20 mouse cellular contexts compared by ENCODE assay signal in genomic region chr11:76974680-76975319, GRCm38 (mm10). TPM values are rescaled to one million over a fixed set of nuclear protein-coding genes. Genes with fewer than 3 reads are reported as not detected.
DNase-seq lines count a peak whose midpoint lies in the region; ATAC-seq and TF ChIP-seq lines count a peak whose summit lies in the region.
"Had no signal": no experiment of that assay in that cellular context is flagged by ENCODE, and none has a peak within 500 bp of the region (broad histone marks: within the 10 kb centered on the region; RNA-seq: fewer than 3 reads in every experiment).

No protein-coding gene starts in this region.

- TF ChIP-seq EP300 in heart, postnatal 0 days (IDR thresholded peaks at IDR 0.05; ENCODE audit: low read depth), result no peak
- TF ChIP-seq EP300 in CH12.LX (IDR thresholded peaks at IDR 0.05; ENCODE audit: low read length), result no peak

- in situ Hi-C loops in CH12.LX (cut with MboI; ENCODE audit: low pct_ligation_motif_present, low pct_unique_long_range_greater_than_20kb, low sequenced_read_pairs), result loop anchor here (25.0 kb wide), 1 partner anchor 488 kb away; the partner anchor contains the start of gene Coro6

- WGBS in heart, postnatal 0 days, result 74% methylated on average over 7 of the region's 7 CpGs
- 16% methylated on average over 7 of the region's 7 CpGs for WGBS in liver, adult 2 months
- 83% methylated on average over 7 of the region's 7 CpGs for WGBS in liver, embryonic 11.5 days
- 70% methylated on average over 7 of the region's 7 CpGs for WGBS in liver, embryonic 16.5 days (ENCODE audit: insufficient replicate concordance)

- H3K4me2 ChIP-seq in heart, postnatal 0 days (ENCODE audit: low read depth, low read length), result no peak overlapping the region
- H3K4me2 ChIP-seq in liver, embryonic 11.5 days, result no peak overlapping the region
- no peak overlapping the region for H3K4me2 ChIP-seq in CH12.LX (ENCODE audit: insufficient read depth, low read depth, poor library complexity, severe bottlenecking)
- no peak overlapping the region for H3K4me2 ChIP-seq in liver, embryonic 16.5 days (ENCODE audit: low read depth, low read length)
- H3K4me2 ChIP-seq: embryonic facial prominence, embryonic 12.5 days; hindbrain, embryonic 13.5 days; limb, embryonic 13.5 days; stomach, embryonic 15.5 days had no signal

- no peak for ATAC-seq in heart, postnatal 0 days (ENCODE audit: insufficient read depth, low read depth)
- ATAC-seq in liver, embryonic 11.5 days (replicated peaks; ENCODE audit: low FRiP score), result no peak
- peak; percentile 69 for ATAC-seq in liver, embryonic 16.5 days (ENCODE audit: low read depth)
- no peak for ATAC-seq in erythroblast, adult 5-6 weeks (replicated peaks; ENCODE audit: low FRiP score, poor library complexity, severe bottlenecking)
- ATAC-seq: CD4-positive, CD25-positive, alpha-beta regulatory T cell, adult 4 months had no signal

- H3K79me2 ChIP-seq in liver, adult 2 months (ENCODE audit: control insufficient read depth, insufficient read depth, low read length), result no peaks in the 10 kb centered on the region
- no peaks in the 10 kb centered on the region for H3K79me2 ChIP-seq in CH12.LX (replicated peaks; ENCODE audit: control insufficient read depth, extremely low read depth, insufficient read depth, poor library complexity, severe bottlenecking)

- H3K9me3 ChIP-seq in heart, postnatal 0 days (replicated peaks; ENCODE audit: control insufficient read depth, low read length), result no peaks in the 10 kb centered on the region
- H3K9me3 ChIP-seq in liver, embryonic 11.5 days (ENCODE audit: control insufficient read depth, low read length), result no peaks in the 10 kb centered on the region
- peaks cover 12% of the 10 kb centered on the region for H3K9me3 ChIP-seq in CH12.LX (replicated peaks; ENCODE audit: low read length)
- H3K9me3 ChIP-seq in liver, embryonic 16.5 days (replicated peaks; ENCODE audit: control insufficient read depth, low read length), result no peaks in the 10 kb centered on the region
- H3K9me3 ChIP-seq: embryonic facial prominence, embryonic 12.5 days; hindbrain, embryonic 13.5 days; limb, embryonic 13.5 days; stomach, embryonic 15.5 days had no signal

- no peak overlapping the region for H3K9ac ChIP-seq in heart, postnatal 0 days (replicated peaks; ENCODE audit: low read depth, low read length)
- H3K9ac ChIP-seq in liver, adult 2 months (ENCODE audit: low read depth, low read length), result no peak overlapping the region
- no peak overlapping the region for H3K9ac ChIP-seq in liver, embryonic 11.5 days (ENCODE audit: low read depth, low read length)
- no peak overlapping the region for H3K9ac ChIP-seq in CH12.LX (ENCODE audit: insufficient read depth, low read depth)
- no peak overlapping the region for H3K9ac ChIP-seq in liver, embryonic 16.5 days (ENCODE audit: low read depth, low read length)
- H3K9ac ChIP-seq: embryonic facial prominence, embryonic 12.5 days; hindbrain, embryonic 13.5 days; limb, embryonic 13.5 days; stomach, embryonic 15.5 days had no signal

- peaks cover 79% of the 10 kb centered on the region for H3K36me3 ChIP-seq in heart, postnatal 0 days (replicated peaks; ENCODE audit: control insufficient read depth, insufficient read depth, low read length)
- peaks cover 20% of the 10 kb centered on the region for H3K36me3 ChIP-seq in liver, adult 2 months (ENCODE audit: control insufficient read depth, insufficient read depth, low read length)
- peaks cover 28% of the 10 kb centered on the region for H3K36me3 ChIP-seq in liver, embryonic 11.5 days (ENCODE audit: control insufficient read depth, insufficient read depth, low read length)
- peaks cover 76 to 92% of the 10 kb centered on the region in 2 experiments for H3K36me3 ChIP-seq in CH12.LX (replicated peaks in 1 of 2; ENCODE audit: control insufficient read depth in 1 of 2, insufficient read depth in 1 of 2, low read length in 1 of 2)
- H3K36me3 ChIP-seq in liver, embryonic 16.5 days (ENCODE audit: control insufficient read depth, insufficient read depth), result peaks cover 22% of the 10 kb centered on the region

- no peak; the same call in none of the 2 replicates for TF ChIP-seq RAD21 in CH12.LX (IDR thresholded peaks at IDR 0.05; ENCODE audit: low read depth, low read length)

- no peaks in the 10 kb centered on the region for H3K4me1 ChIP-seq in heart, postnatal 0 days (ENCODE audit: control insufficient read depth, insufficient read depth)
- peaks cover 10% of the 10 kb centered on the region for H3K4me1 ChIP-seq in liver, adult 2 months (ENCODE audit: control insufficient read depth, insufficient read depth, low read length)
- no peaks in the 10 kb centered on the region for H3K4me1 ChIP-seq in liver, embryonic 11.5 days (replicated peaks; ENCODE audit: control insufficient read depth, insufficient read depth, low read length)
- no peaks in the 10 kb centered on the region for H3K4me1 ChIP-seq in CH12.LX (ENCODE audit: control insufficient read depth in 1 of 2, insufficient read depth in 2 of 2)
- H3K4me1 ChIP-seq in liver, embryonic 16.5 days (ENCODE audit: control insufficient read depth, low read depth, low read length), result no peaks in the 10 kb centered on the region; the same call in none of the 2 replicates
- H3K4me1 ChIP-seq: embryonic facial prominence, embryonic 12.5 days; hindbrain, embryonic 13.5 days; limb, embryonic 13.5 days; stomach, embryonic 15.5 days had no signal

- dilution Hi-C loops in CH12.LX (cut with MboI; ENCODE audit: extremely low pct_ligation_motif_present, extremely low pct_unique_long_range_greater_than_20kb, low sequenced_read_pairs), result no loop called here

- TF ChIP-seq POLR2A in liver, adult 2 months (IDR thresholded peaks at IDR 0.05; ENCODE audit: extremely low read depth, insufficient read depth, low read length), result no peak
- no peak for TF ChIP-seq POLR2A in CH12.LX (IDR thresholded peaks at IDR 0.05; ENCODE audit: low read depth, low read length)

- TF ChIP-seq CTCF in heart, postnatal 0 days (IDR thresholded peaks at IDR 0.05; ENCODE audit: low read depth), result no peak
- TF ChIP-seq CTCF in liver, adult 2 months (IDR thresholded peaks at IDR 0.05; ENCODE audit: low read depth, low read length), result 0 out of 2 replicates have a peak, but pooled peaks have one; percentile 8
- TF ChIP-seq CTCF in CH12.LX (conservative IDR thresholded peaks at IDR 0.05 in 1 of 2, IDR thresholded peaks at IDR 0.05 in 1 of 2; ENCODE audit: low read depth in 2 of 2, low read length in 2 of 2), result peak in 1 of 2 experiments; percentile 21; a peak in 1 of 4 replicates

- DNase-seq in heart, postnatal 0 days (ENCODE audit: low spot score), result peak; percentile 24
- DNase-seq in heart, adult 9 months (ENCODE audit: low spot score in 2 of 2), result no peak
- peak; percentile 94 for DNase-seq in liver, adult 2 months (ENCODE audit: extremely low read depth, low read depth, low spot score)
- DNase-seq in liver, embryonic 11.5 days (ENCODE audit: low spot score), result no peak
- DNase-seq in CH12.LX (ENCODE audit: extremely low read depth), result no peak
- DNase-seq: adrenal gland, adult 8-10 months; cerebellum, adult 2 months; gastrocnemius, adult 2 months; kidney, adult 11 months; lung, postnatal 14 days; right cerebral cortex, postnatal 14 days had no signal

- H3K4me3 ChIP-seq in heart, postnatal 0 days (ENCODE audit: low read depth, low read length), result no peak overlapping the region
- H3K4me3 ChIP-seq in liver, adult 2 months (ENCODE audit: insufficient read depth, low read depth, low read length), result no peak overlapping the region
- H3K4me3 ChIP-seq in liver, embryonic 11.5 days (ENCODE audit: low read depth, low read length), result no peak overlapping the region
- no peak overlapping the region for H3K4me3 ChIP-seq in CH12.LX (replicated peaks in 1 of 3; ENCODE audit: low read depth in 2 of 3, low read length in 2 of 3, poor library complexity in 1 of 3)
- H3K4me3 ChIP-seq in liver, embryonic 16.5 days (ENCODE audit: low read depth, low read length), result no peak overlapping the region
- H3K4me3 ChIP-seq: embryonic facial prominence, embryonic 12.5 days; gastrocnemius, adult 2 months; hindbrain, embryonic 13.5 days; limb, embryonic 13.5 days; stomach, embryonic 15.5 days had no signal

- 0 out of 2 replicates have a peak overlapping the region, but pooled peaks have one; percentile 15 for H3K27ac ChIP-seq in heart, postnatal 0 days (ENCODE audit: low read depth)
- H3K27ac ChIP-seq in liver, adult 2 months (replicated peaks; ENCODE audit: insufficient read depth, low read depth, low read length), result peak overlapping the region; percentile 85
- H3K27ac ChIP-seq in liver, embryonic 11.5 days (ENCODE audit: low read depth, low read length), result no peak overlapping the region
- no peak overlapping the region for H3K27ac ChIP-seq in CH12.LX (ENCODE audit: insufficient read depth, low read depth)
- H3K27ac ChIP-seq in liver, embryonic 16.5 days (ENCODE audit: low read length), result peak overlapping the region; percentile 30
- H3K27ac ChIP-seq: embryonic facial prominence, embryonic 12.5 days; gastrocnemius, adult 2 months; hindbrain, embryonic 13.5 days; limb, embryonic 13.5 days; stomach, embryonic 15.5 days had no signal

- H3K27me3 ChIP-seq in heart, postnatal 0 days (ENCODE audit: control insufficient read depth, insufficient read depth, low read length), result no peaks in the 10 kb centered on the region
- H3K27me3 ChIP-seq in liver, adult 2 months (ENCODE audit: control insufficient read depth, insufficient read depth, low read length), result no peaks in the 10 kb centered on the region
- H3K27me3 ChIP-seq in liver, embryonic 11.5 days (replicated peaks; ENCODE audit: control insufficient read depth, insufficient read depth, low read length), result no peaks in the 10 kb centered on the region
- H3K27me3 ChIP-seq in CH12.LX (replicated peaks), result no peaks in the 10 kb centered on the region
- H3K27me3 ChIP-seq in liver, embryonic 16.5 days (ENCODE audit: control insufficient read depth, insufficient read depth, low read depth, low read length), result no peaks in the 10 kb centered on the region
- H3K27me3 ChIP-seq: embryonic facial prominence, embryonic 12.5 days; hindbrain, embryonic 13.5 days; limb, embryonic 13.5 days; stomach, embryonic 15.5 days had no signal

RNA-seq across cellular contexts. Expression of gene Slc6a4, which starts 23.6 kb away (rescaled TPM):
- total RNA-seq in heart, postnatal 0 days (2014; rRNA removed; ENCODE audit: low replicate concordance), result 0.08 and 1.4 TPM in 2 replicates
- polyA plus RNA-seq in heart, postnatal 0 days (2015; fragmentation: Nextera tagmentation; extraction: Ambion mirVana), result 0.44 and 0.71 TPM in 2 replicates
- 0.20 and 0.37 TPM in 2 replicates for total RNA-seq in liver, adult 2 months (2014; rRNA removed)
- polyA plus RNA-seq in liver, adult 2 months (2012; rRNA removed), result 0.13 and 0.26 TPM in 2 replicates
- polyA plus RNA-seq in liver, embryonic 11.5 days (2014; fragmentation: Nextera tagmentation; extraction: Ambion mirVana), result 1.9 TPM in 2 replicates
- total RNA-seq in CH12.LX (2012; rRNA removed) (not detected in 2 replicates), CH12.LX (2014; rRNA removed) (not detected in 2 replicates)
- polyA plus RNA-seq in CH12.LX (2012; ENCODE audit: insufficient read length, low read depth), result not detected in 2 replicates
- polyA plus RNA-seq in liver, embryonic 16.5 days (2015; fragmentation: Nextera tagmentation; extraction: Ambion mirVana), result 1.7 and 1.9 TPM in 2 replicates
- total RNA-seq in erythroblast, adult 5-6 weeks (2015; ENCODE audit: low replicate concordance), result not detected in 2 replicates
- total RNA-seq in erythroblast, adult 5-6 weeks (2017; ENCODE audit: low replicate concordance), result not detected in 2 replicates
- total RNA-seq: granulocyte monocyte progenitor cell, adult 5-6 weeks; MEL had no signal

RNA-seq across cellular contexts. Expression of gene Blmh, which starts 50.2 kb away (rescaled TPM):
- 40.2 and 92.9 TPM in 2 replicates for total RNA-seq in heart, postnatal 0 days (2014; rRNA removed; ENCODE audit: low replicate concordance)
- 63.1 and 63.7 TPM in 2 replicates for polyA plus RNA-seq in heart, postnatal 0 days (2015; fragmentation: Nextera tagmentation; extraction: Ambion mirVana)
- total RNA-seq in liver, adult 2 months (2014; rRNA removed), result 43.6 and 45.8 TPM in 2 replicates
- 8.6 and 10.3 TPM in 2 replicates for polyA plus RNA-seq in liver, adult 2 months (2012; rRNA removed)
- 107 and 116 TPM in 2 replicates for polyA plus RNA-seq in liver, embryonic 11.5 days (2014; fragmentation: Nextera tagmentation; extraction: Ambion mirVana)
- total RNA-seq in CH12.LX (2012; rRNA removed) (167 and 184 TPM in 2 replicates), CH12.LX (2014; rRNA removed) (212 and 233 TPM in 2 replicates)
- polyA plus RNA-seq in CH12.LX (2012; ENCODE audit: insufficient read length, low read depth), result 261 and 316 TPM in 2 replicates
- 37.5 and 41.1 TPM in 2 replicates for polyA plus RNA-seq in liver, embryonic 16.5 days (2015; fragmentation: Nextera tagmentation; extraction: Ambion mirVana)
- total RNA-seq in erythroblast, adult 5-6 weeks (2015; ENCODE audit: low replicate concordance), result 10.9 and 12.7 TPM in 2 replicates
- total RNA-seq in erythroblast, adult 5-6 weeks (2017; ENCODE audit: low replicate concordance), result 21.0 and 26.6 TPM in 2 replicates

Comparison
In these comparisons a context has a peak if more than half of its experiments do, and no peak if none do; other contexts are left out.
1. DNase-seq: peak in heart, postnatal 0 days (single experiment) and liver, adult 2 months (single experiment); none in heart, adult 9 months (0 of 2), liver, embryonic 11.5 days (single experiment) and CH12.LX (single experiment).
2. H3K27ac ChIP-seq: peak in heart, postnatal 0 days (single experiment), liver, adult 2 months (single experiment) and liver, embryonic 16.5 days (single experiment); none in liver, embryonic 11.5 days (single experiment) and CH12.LX (single experiment).